Mouse (Mus musculus) layer of hippocampus, adult 11-12 months (tissue): ENCODE measurements at regions not wholly inside any gene's neighbourhood (a gene's known extent, or its start where the extent isn't known, plus 50 kb on each side); places are given as distances from the start of the nearest gene placed in this dataset.
A peak's percentile ranks its signal among the peaks of the same experiment; 100 is the strongest.

Experiments
- DNase-seq: peaks from one replicate; pipeline ENCODE4 v3.0.0; 2022; ENCODE audit warnings: low spot score

- no peak for DNase-seq
These were observed 268.0 kb downstream of the Sec23a start for GRCm38 (mm10) chr12:58743800-58744199.

GRCm38 (mm10) chr12:58728094-58728493 is 283.7 kb downstream of the Sec23a start:
- no peak for DNase-seq

- DNase-seq, result no peak
These were observed 284.3 kb downstream of the Sec23a start for GRCm38 (mm10) chr12:58727547-58727946.

- no peak for DNase-seq
These were observed 293.9 kb downstream of the Sec23a start for GRCm38 (mm10) chr12:58717908-58718307.

DNA sequence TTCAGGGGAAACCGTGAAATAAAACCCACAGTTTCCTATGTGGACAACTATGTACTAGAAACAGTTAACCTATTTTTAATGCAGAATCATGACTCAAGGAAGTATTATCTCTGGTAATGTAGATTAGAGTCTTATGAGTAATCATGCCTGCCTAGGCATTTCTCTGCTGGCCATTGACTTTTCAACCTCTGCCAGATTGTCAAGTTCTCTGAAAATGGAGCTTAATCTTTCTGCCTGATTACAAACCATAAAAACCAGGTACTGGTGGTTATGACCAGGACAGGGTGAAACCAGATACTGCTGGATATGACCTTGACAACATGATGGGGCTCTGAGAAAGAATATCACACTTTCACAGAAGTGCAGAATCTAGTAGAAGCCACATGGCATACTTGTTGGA is 297.6 kb downstream of the Sec23a start:
- no peak for DNase-seq

GRCm38 (mm10) chr12:58695680-58696079 is 316.1 kb downstream of the Sec23a start:
- DNase-seq, result no peak

GRCm38 (mm10) chr12:58669914-58670635 is 341.7 kb downstream of the Sec23a start:
- DNase-seq, result no peak

GRCm38 (mm10) chr12:58654530-58655056 is 357.2 kb downstream of the Sec23a start:
- no peak for DNase-seq

GRCm38 (mm10) chr12:58653751-58654150 is 358.1 kb downstream of the Sec23a start:
- DNase-seq, result peak; percentile 54

- no peak for DNase-seq
These were observed 358.6 kb downstream of the Sec23a start for GRCm38 (mm10) chr12:58653222-58653621.

DNA sequence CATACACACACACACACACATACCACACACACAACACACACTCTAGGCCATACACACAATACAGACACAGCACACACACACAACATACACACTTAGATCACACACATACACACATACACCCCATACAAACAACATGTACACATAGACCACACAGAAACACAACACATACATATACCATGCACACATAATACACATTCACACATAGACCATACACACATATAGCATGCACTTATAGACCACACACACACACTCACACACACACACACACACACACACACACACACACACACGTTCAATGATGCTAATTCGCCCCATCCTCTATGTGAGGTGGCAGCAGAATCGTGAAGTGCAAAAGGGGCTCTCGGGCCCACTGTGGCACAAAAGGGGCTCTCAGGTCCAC is 359.1 kb downstream of the Sec23a start:
- DNase-seq, result no peak

- no peak for DNase-seq
These were observed 363.5 kb downstream of the Sec23a start for GRCm38 (mm10) chr12:58648322-58648721.

GRCm38 (mm10) chr12:58643843-58644242 is 368.0 kb downstream of the Sec23a start:
- no peak for DNase-seq

DNA sequence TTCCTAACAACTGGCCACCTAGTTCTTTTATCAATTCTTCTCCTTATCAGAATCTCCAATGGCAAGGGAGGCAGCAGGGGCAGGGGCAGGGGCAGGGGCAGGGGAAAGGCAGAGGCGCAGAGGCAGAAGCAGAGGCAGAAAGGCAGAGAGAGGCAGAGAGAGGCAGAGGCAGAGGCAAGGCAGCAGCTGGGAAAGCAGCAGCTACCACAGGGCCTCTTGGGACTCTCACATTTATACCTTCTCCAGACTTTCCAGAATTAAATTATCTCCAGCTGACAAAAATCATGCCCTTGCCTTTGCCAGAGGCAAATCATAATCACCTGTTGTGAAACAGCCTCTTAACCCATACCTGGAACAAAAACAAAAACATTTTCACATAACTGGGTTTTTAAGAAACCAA is 370.4 kb upstream of the Clec14a start:
- DNase-seq, result no peak

GRCm38 (mm10) chr12:58638260-58638659 is 369.2 kb upstream of the Clec14a start:
- DNase-seq, result peak; percentile 38

GRCm38 (mm10) chr12:58632529-58632928 is 363.4 kb upstream of the Clec14a start:
- no peak for DNase-seq

GRCm38 (mm10) chr12:58628817-58629216 is 359.7 kb upstream of the Clec14a start:
- no peak for DNase-seq

GRCm38 (mm10) chr12:58625144-58625543 is 356.1 kb upstream of the Clec14a start:
- no peak for DNase-seq

GRCm38 (mm10) chr12:58619508-58620310 is 350.6 kb upstream of the Clec14a start:
- DNase-seq, result no peak

DNA sequence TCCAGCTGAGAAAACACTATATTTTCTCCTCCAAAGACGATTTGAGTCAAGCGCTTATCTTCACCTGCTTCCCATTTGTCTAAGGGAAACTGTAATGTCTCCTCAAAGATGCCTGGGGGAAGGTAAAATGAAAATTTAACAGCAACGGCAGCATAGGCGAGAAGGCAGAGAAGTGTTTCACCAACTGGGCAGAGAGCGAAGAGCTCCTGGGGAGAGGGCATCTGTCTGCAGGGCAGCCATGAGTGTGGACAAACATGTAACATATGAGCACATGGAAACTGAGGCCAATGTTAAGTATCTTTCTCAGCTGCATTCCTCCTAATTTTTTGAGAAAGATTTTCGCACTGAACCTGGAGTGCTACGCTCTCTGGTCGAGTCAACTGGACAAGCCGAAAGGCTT is 325.7 kb upstream of the Clec14a start:
- no peak for DNase-seq

GRCm38 (mm10) chr12:58591480-58591829 is 322.4 kb upstream of the Clec14a start:
- DNase-seq, result no peak

DNA sequence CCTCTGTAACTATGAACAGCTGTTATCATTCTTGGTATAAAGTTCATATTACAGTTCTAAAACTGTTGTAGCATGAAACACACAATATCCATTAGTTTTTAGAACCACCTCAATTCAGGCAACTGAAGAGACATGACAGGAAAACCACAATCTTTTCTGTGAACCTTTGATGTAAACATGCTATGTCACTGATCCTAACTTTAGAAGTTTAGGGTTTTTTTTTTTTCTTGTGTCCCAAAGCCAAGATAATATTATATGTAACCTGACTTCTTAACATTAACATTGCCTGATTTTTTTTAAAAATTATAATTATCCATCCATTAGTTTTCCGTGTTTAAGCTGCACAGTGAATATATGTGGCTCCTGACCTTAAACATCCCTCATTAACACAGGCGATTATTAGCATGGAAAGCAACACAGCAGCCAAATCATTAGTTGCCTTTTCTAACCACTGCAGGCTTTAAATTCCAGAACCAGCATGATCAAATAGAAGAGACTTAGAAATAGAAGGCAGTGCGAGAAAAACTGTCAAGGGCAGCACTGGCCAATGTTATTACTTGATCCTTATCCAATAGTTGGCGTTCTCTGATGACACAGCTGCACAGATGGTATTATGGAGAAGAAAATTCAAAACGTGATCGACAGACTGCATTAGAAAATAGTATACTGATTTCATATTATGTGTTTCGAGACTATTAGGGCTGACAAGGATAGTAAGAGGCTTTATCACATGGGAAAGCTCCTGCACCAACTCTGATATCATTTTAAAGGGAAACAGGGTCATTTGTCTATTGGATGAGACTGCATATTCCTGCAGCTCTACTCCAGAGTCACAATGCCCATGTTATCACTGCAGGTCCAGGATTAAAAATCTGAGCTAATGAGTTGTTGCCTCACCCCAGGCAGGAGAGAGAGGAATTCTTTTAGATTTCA is 321.7 kb upstream of the Clec14a start:
- DNase-seq, result no peak
